Mouse (Mus musculus) midbrain, embryonic 16.5 days (tissue): ENCODE measurements around the gene Aars2. TPM values are rescaled to one million over a fixed set of nuclear protein-coding genes. Genes with fewer than 3 reads are reported as not detected.
A peak's percentile ranks its signal among the peaks of the same experiment; 100 is the strongest.

ENCODE experiments used
- ATAC-seq: fragments of 200-750 bp; cut with Nextera tagmentation; 2 replicates; pipeline ENCODE4 v1.8.0; 2017; ENCODE audit warnings: moderate TSS enrichment
- H3K27ac ChIP-seq: fragments of 300-500 bp; sonication (generic); 2 replicates; pipeline ENCODE4 v1.5.1; 2014; ENCODE audit warnings: mild to moderate bottlenecking, low read length, mixed read lengths
- H3K27me3 ChIP-seq: fragments of 300-500 bp; sonication (generic); 2 replicates; pipeline ENCODE4 v1.6.1; 2014; ENCODE audit warnings: low read depth, low read length, mixed read lengths; ENCODE audit not compliant: control insufficient read depth, insufficient read depth
- H3K36me3 ChIP-seq: fragments of 300-500 bp; sonication (generic); 2 replicates; pipeline ENCODE4 v1.6.1; 2014; ENCODE audit warnings: mild to moderate bottlenecking, low read length, moderate library complexity, mixed read lengths; ENCODE audit not compliant: control insufficient read depth, insufficient read depth
- H3K4me1 ChIP-seq: fragments of 300-500 bp; sonication (generic); 2 replicates; pipeline ENCODE4 v1.6.1; 2014; ENCODE audit warnings: mild to moderate bottlenecking, low read length, mixed read lengths; ENCODE audit not compliant: control insufficient read depth, insufficient read depth
- H3K4me2 ChIP-seq: fragments of 300-500 bp; sonication (generic); 2 replicates; pipeline ENCODE4 v1.6.1; 2014; ENCODE audit warnings: mild to moderate bottlenecking, low read length, mixed read lengths
- H3K4me3 ChIP-seq: fragments of 300-500 bp; sonication (generic); 2 replicates; pipeline ENCODE4 v1.5.1; 2014; ENCODE audit warnings: low read depth, mild to moderate bottlenecking, low read length, moderate library complexity, mixed read lengths
- H3K9ac ChIP-seq: fragments of 300-500 bp; sonication (generic); 2 replicates; pipeline ENCODE4 v1.6.1; 2014; ENCODE audit warnings: low read depth, low read length, mixed read lengths
- H3K9me3 ChIP-seq: fragments of 300-500 bp; sonication (generic); replicated peaks from 2 replicates; pipeline ENCODE4 v1.6.1; 2014; ENCODE audit warnings: mild to moderate bottlenecking, low read length, mixed read lengths; ENCODE audit not compliant: control insufficient read depth, poor library complexity, severe bottlenecking
- WGBS: fragments of 180-500 bp; shearing (Covaris S2); extraction: QIAGEN DNeasy Blood & Tissue Kit; methylation state at CpG from one replicate; pipeline ENCODE4 v1.1.7; 2014; 5-methylcytosine and 5-hydroxymethylcytosine counted together
- polyA plus RNA-seq: library from polyadenylated mRNA; unstranded; fragments of >200 nt; fragmentation: Nextera tagmentation; extraction: Ambion mirVana; gene quantifications from 2 replicates; pipeline ENCODE4 v1.2.1, GENCODE M21; 2015

The Aars2 gene
- polyA plus RNA-seq, 1 experiment from 2014 or later: 17.6 TPM

- peak within 1 kb of the TSS; percentile 100 for H3K9ac ChIP-seq
- H3K4me1 ChIP-seq: peaks cover 33% of the 10 kb centered on the region
- H3K4me3 ChIP-seq: peak within 1 kb of the TSS; percentile 90
- peak within 1 kb of the TSS; percentile 95 for H3K27ac ChIP-seq
- H3K36me3 ChIP-seq: peaks cover 14% of the 10 kb centered on the region
- peaks cover 8% of the 10 kb centered on the region for H3K27me3 ChIP-seq
- under 1% methylated on average over 14 of the region's 29 CpGs for WGBS
- H3K9me3 ChIP-seq: no peaks in the 10 kb centered on the region
- H3K4me2 ChIP-seq: peak within 1 kb of the TSS; percentile 64
- peak; percentile 57 for ATAC-seq
Measured at GRCm38 (mm10) chr17:45549617-45550181, 43.1 kb downstream of the Aars2 start, which contains the start of gene Tmem151b. Gene Tmem151b, minus strand, starts transcription at chr17:45549677.

- peak overlapping the region; percentile 90; the same call in 1 of the 2 replicates for H3K4me3 ChIP-seq
- H3K9ac ChIP-seq: peak overlapping the region; percentile 100; the same call in 1 of the 2 replicates
- no peaks in the 10 kb centered on the region for H3K9me3 ChIP-seq
- H3K4me1 ChIP-seq: peaks cover 33% of the 10 kb centered on the region
- H3K4me2 ChIP-seq: peak overlapping the region; percentile 64
- peaks cover 9% of the 10 kb centered on the region for H3K36me3 ChIP-seq
- 29% methylated on average over 5 of the region's 5 CpGs for WGBS
- no peak for ATAC-seq
- peak overlapping the region; percentile 95; the same call in 1 of the 2 replicates for H3K27ac ChIP-seq
- peaks cover 8% of the 10 kb centered on the region for H3K27me3 ChIP-seq
Measured at GRCm38 (mm10) chr17:45550253-45550652, 43.6 kb downstream of the Aars2 start.

- no peak for ATAC-seq
- H3K9me3 ChIP-seq: no peaks in the 10 kb centered on the region
- H3K27ac ChIP-seq: no peak overlapping the region
- no peak overlapping the region for H3K4me3 ChIP-seq
- H3K4me2 ChIP-seq: no peak overlapping the region
- H3K36me3 ChIP-seq: peaks cover 6% of the 10 kb centered on the region
- peaks cover 8% of the 10 kb centered on the region for H3K27me3 ChIP-seq
- peaks cover 32% of the 10 kb centered on the region for H3K4me1 ChIP-seq
- no peak overlapping the region for H3K9ac ChIP-seq
- WGBS: 50% methylated on average over 7 of the region's 7 CpGs
Measured at GRCm38 (mm10) chr17:45551249-45551796, 44.7 kb downstream of the Aars2 start.

GRCm38 (mm10) chr17:45551816-45552451 is 45.3 kb downstream of the Aars2 start:
- Histone ChIP-seq H3K4me3 (no peak overlapping the region), H3K4me2 (no peak overlapping the region; the same call in 1 of the 2 replicates), H3K36me3 (peaks cover 2% of the 10 kb centered on the region), H3K9me3 (no peaks in the 10 kb centered on the region), H3K9ac (no peak overlapping the region), H3K4me1 (peaks cover 35% of the 10 kb centered on the region), H3K27ac (no peak overlapping the region), H3K27me3 (peaks cover 2% of the 10 kb centered on the region)
- ATAC-seq: no peak
- WGBS: 2% methylated on average over 8 of the region's 8 CpGs

- no peak overlapping the region for H3K27ac ChIP-seq
- 86% methylated on average over 3 of the region's 3 CpGs for WGBS
- no peak for ATAC-seq
- H3K27me3 ChIP-seq: no peaks in the 10 kb centered on the region; the same call in 1 of the 2 replicates
- H3K4me3 ChIP-seq: no peak overlapping the region
- no peaks in the 10 kb centered on the region for H3K9me3 ChIP-seq
- H3K36me3 ChIP-seq: no peaks in the 10 kb centered on the region
- peaks cover 24% of the 10 kb centered on the region for H3K4me1 ChIP-seq
- H3K9ac ChIP-seq: no peak overlapping the region
- no peak overlapping the region for H3K4me2 ChIP-seq
Measured at GRCm38 (mm10) chr17:45553065-45553464, 46.4 kb downstream of the Aars2 start.

- Histone ChIP-seq H3K4me3 (no peak overlapping the region), H3K27me3 (no peaks in the 10 kb centered on the region; the same call in 1 of the 2 replicates), H3K9me3 (no peaks in the 10 kb centered on the region), H3K4me2 (no peak overlapping the region), H3K4me1 (peaks cover 20% of the 10 kb centered on the region), H3K36me3 (no peaks in the 10 kb centered on the region), H3K9ac (0 out of 2 replicates have a peak overlapping the region, but pooled peaks have one; percentile 10), H3K27ac (no peak overlapping the region)
- ATAC-seq: no peak
- 33% methylated on average over 1 of the region's 1 CpGs for WGBS
Measured at GRCm38 (mm10) chr17:45554420-45554819, 47.8 kb downstream of the Aars2 start.

- Histone ChIP-seq H3K27me3 (no peaks in the 10 kb centered on the region; the same call in 1 of the 2 replicates), H3K36me3 (no peaks in the 10 kb centered on the region), H3K4me2 (peak within 1 kb of the TSS; percentile 99), H3K4me3 (peak within 1 kb of the TSS; percentile 66), H3K9me3 (no peaks in the 10 kb centered on the region), H3K27ac (0 out of 2 replicates have a peak within 1 kb of the TSS, but pooled peaks have one; percentile 11), H3K9ac (peak within 1 kb of the TSS; percentile 64), H3K4me1 (peaks cover 14% of the 10 kb centered on the region)
- peak; percentile 57 for ATAC-seq
- 0% methylated on average over 45 of the region's 45 CpGs for WGBS
Measured at GRCm38 (mm10) chr17:45555452-45556106, 48.9 kb downstream of the Aars2 start, which contains the start of gene Nfkbie. Gene Nfkbie, plus strand, starts transcription at chr17:45555703.

- H3K4me1 ChIP-seq: peaks cover 14% of the 10 kb centered on the region
- no peak; the same call in 1 of the 2 replicates for ATAC-seq
- H3K4me3 ChIP-seq: peak overlapping the region; percentile 66
- H3K27ac ChIP-seq: no peak overlapping the region
- WGBS: 2% methylated on average over 14 of the region's 14 CpGs
- peak overlapping the region; percentile 64 for H3K9ac ChIP-seq
- no peaks in the 10 kb centered on the region; the same call in 1 of the 2 replicates for H3K27me3 ChIP-seq
- no peaks in the 10 kb centered on the region for H3K36me3 ChIP-seq
- H3K4me2 ChIP-seq: peak overlapping the region; percentile 99
- no peaks in the 10 kb centered on the region for H3K9me3 ChIP-seq
Measured at GRCm38 (mm10) chr17:45556107-45556489, 49.5 kb downstream of the Aars2 start.
